Mouse (Mus musculus) adrenal gland, postnatal 14 days (tissue): ENCODE measurements at regions not wholly inside any gene's neighbourhood (a gene's known extent, or its start where the extent isn't known, plus 50 kb on each side); places are given as distances from the start of the nearest gene placed in this dataset.
"Not testable (repeated sequence)": the region's sequence is repeated elsewhere in the genome, so short reads cannot be mapped to it uniquely, and the experiment has no call there.

ENCODE experiments used
- DNase-seq: peaks from one replicate; pipeline ENCODE4 v3.0.0; 2021; ENCODE audit warnings: mixed read lengths

- DNase-seq, result no peak
Observed at GRCm38 (mm10) chr5:132933439-132933980, 390.4 kb upstream of the Auts2 start.

GRCm38 (mm10) chr5:132929955-132930354, 386.8 kb upstream of the Auts2 start:
- DNase-seq, result not testable (repeated sequence)

DNA sequence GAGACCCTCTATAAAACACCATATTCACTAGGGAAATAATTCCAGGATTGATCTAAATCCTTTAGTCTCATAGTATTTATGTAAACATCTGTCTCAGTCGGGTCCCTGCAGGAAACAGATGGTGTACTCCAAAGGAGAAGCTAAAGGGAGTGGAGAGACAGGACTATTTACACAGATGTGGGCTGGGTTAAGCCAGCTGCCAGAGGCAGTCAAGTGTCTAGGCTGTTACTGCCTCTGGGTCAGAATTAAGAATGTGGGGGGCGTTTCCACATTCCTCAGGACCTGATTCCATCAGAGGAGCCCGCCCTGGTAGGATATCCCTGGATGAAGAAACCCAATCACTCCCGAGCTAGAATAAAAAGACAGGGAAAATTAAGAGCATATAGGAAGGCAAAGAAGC, 380.2 kb upstream of the Auts2 start:
- DNase-seq, result no peak

DNA sequence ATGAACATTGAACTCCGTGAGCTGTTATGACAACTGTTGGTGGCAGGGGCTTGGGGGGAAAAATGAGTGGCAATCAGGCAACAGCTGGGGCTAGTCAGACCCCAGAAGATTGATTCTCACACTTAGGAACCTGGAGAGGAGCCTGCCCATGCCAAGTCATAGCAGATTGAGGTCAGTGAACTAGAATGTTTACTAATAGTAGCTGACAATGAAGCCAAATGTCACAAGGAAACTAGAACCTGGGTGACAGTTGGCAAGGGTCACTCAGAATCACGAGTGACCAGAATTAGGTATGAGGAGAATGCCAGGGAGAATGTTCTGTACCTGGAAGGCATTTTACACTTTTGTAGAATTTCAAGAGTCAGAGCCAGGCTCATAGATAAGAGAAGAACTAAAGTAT, 365.9 kb upstream of the Auts2 start:
- DNase-seq, result no peak

DNA sequence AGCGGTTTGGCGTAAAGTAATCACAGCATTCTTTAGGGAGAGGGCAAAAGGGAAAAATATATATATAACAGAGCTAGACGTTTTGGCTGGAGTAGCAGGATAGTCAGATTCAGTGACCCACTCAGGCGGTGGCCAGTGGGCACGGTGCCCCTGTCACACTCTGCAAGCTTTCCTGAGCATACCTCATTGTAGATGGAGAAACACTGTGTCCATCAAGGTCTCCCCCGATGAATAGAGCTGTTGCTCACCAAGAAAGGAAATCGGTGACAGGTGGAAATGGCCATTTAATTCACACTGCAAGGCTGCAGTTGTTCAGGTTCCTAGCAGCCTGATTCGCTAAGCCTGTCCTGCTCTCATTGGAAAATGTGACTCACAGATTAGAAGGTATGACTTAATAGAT, 365.1 kb upstream of the Auts2 start:
- DNase-seq, result no peak

DNA sequence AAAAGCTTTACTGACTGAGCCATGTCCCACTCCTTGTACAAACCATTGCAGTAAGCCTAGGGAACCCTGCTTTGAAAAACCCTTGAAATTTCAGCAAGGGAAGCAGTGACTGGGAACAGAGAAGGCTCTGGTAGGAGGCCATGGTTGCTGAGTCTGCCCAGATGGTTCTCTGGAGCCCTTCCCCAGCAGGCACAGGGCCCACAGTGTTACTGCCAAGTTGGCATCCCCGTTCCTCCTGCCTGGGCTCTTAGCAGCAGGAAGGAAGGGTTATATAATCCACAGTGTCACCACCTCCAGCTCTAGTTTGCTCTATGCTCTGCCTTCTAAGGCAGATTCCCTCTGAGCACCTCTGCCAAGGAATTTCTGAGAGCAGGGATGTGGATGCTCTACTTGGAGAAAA, 349.4 kb upstream of the Auts2 start:
- peak; percentile 63 for DNase-seq

GRCm38 (mm10) chr5:132884130-132884529, 341.0 kb upstream of the Auts2 start:
- no peak for DNase-seq

- no peak for DNase-seq
Observed at GRCm38 (mm10) chr5:132882291-132882690, 339.1 kb upstream of the Auts2 start.

- no peak for DNase-seq
Observed at GRCm38 (mm10) chr5:132881170-132881569, 338.0 kb upstream of the Auts2 start.

- no peak for DNase-seq
Observed at GRCm38 (mm10) chr5:132876336-132876840, 333.2 kb upstream of the Auts2 start.

GRCm38 (mm10) chr5:132858846-132859510, 315.8 kb upstream of the Auts2 start:
- no peak for DNase-seq

GRCm38 (mm10) chr5:132855619-132856510, 312.7 kb upstream of the Auts2 start:
- no peak for DNase-seq

DNA sequence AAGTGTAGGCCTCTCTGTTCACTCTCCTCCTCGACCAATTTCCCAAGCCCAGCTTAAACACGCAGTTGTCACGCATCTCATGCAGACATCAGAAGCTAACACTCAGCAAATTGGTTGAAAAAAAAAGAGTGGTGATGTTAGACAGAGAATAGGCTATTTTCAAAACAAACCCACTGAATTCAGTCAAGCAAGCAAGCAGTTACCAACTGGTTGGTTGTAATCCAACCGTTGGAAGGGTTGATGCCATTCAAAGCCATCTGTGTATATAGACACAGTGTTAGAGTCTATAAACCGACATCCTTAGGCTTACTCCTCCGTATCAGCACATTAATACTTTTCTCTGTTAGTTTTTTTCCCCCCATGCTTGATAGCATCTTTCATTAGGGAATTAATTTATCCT, 307.6 kb upstream of the Auts2 start:
- DNase-seq, result no peak

- no peak for DNase-seq
Observed at GRCm38 (mm10) chr5:132848086-132848485, 304.9 kb upstream of the Auts2 start.

DNA sequence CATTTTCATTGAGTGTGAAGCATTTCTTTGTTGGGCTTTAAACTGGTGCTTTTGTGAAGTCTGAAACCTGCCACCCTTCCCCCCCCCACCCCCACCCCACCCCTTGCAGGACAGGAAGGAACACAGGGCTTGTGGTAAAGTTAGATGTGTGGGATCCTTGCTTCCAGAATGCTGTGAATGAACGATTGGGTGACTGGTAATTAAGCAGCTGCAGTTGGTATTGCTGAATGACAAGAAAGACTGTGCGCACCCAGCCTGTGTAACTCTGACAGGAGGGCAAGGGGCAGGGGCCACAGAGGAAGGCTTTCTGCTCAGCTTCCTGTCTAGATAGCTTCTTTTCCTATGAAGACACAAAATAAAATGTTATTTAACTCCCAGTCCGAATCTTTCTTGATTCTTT, 300.1 kb upstream of the Auts2 start:
- no peak for DNase-seq

DNA sequence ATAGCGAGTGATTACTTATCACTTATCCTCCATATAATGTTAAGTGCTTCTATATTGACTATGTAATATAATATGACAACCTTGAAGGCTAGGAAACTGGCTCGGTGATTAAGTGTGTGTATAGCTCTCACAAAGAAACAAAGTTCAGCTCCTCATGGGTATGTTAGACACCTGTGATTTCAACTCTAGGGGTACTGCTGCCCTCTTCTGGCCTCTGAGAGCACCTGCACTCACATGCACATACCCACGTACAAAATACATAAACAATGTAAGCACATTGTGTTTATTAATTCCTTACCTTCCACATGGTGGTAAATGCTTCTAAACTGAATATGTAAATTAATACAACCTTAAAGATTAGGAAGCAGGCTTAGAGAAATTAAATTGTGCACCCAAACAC, 298.6 kb upstream of the Auts2 start:
- DNase-seq, result no peak

DNA sequence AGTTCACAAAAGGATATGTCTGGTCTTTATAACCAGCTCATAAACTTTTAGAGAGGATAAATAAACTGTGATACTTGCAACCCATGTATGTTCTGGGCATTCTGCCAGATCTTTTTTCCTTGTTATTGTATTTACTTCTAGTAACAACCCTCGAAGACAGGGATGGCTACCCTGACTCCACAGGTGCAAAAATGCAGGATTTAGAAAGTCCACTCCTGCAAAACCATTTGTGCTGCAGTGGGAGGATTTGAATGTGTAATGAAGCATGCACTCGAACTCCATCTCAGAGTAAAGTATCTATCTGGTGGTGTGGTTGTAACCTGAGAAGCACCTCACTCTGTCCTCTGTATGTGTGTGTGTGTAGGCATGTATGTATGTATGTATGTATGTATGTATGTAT, 294.3 kb upstream of the Auts2 start:
- DNase-seq, result no peak

DNA sequence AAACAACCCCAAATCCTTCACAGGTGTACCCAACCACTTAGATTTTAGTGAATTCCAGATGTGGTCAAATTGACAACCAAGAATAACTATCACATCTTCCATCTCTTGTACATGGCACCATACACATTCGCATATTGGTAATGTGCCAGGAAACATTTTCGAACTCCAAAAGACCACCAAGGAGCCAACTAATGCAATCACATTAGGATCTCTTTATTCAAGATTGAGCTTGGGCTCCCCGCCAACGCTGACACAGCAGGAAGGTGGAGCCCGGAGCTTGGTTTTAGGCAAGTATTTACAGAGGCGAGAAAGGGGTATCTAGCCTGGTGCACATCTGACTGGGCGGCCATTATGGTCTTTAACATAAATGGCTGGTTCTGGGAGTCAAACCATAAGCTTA, 285.8 kb upstream of the Auts2 start:
- DNase-seq, result no peak

DNA sequence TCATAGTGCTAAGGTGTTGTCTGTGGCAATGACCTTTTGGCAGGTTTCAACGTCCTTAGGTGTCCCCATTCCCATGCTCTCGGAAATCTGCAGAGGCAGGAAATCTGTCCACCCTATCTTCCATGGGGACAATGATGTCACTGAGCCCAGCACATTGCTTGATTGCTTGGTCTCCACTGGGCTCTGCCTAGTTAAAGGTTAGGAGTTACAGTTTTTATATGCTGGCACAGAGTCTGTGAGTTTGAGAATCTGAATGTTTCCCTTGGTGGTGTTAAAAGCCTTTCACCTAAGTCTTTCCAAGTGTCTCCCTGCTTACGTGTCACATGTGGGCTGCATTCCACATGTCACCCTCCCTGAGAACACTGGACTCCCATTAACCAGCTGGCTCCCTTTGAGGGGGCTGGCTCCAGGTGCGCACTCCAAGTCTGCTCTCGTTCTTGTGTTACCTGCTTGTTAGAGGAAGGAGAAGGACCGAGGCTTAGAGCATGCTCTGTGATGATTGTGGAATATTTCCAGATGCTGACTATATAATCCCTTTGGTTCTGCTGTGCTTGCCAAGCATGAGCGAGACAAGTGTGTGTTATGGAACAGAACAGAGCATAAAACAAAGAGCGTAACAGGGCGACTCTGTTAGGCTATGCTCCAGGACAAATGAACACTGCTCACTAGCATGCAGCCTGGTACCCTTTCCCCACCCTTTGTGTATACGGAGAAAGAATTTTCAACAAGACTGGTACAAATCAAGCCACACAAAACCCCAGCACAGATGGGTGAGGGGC, 284.6 kb upstream of the Auts2 start:
- no peak for DNase-seq

DNA sequence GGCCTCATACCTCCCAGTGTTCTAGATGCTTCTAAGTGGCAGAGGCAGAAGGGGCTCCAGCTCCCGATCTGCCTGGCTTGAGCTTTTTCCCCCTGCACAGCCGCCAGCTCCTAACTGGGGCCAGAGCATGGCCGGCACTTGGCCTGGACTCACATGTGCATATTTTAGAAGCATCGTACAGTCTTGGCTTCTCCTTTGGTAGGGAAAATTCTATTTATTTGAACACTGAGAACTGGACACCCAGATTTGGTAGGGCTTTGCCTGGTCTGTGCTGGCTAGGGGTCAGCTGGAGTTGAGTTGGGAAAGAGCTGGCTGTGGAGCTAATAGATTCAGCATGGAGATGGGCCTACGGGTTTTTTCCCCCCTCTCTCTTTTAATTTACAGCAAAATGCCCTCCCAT, 282.9 kb upstream of the Auts2 start:
- DNase-seq, result peak; percentile 5

GRCm38 (mm10) chr5:132817665-132818064, 274.5 kb upstream of the Auts2 start:
- no peak for DNase-seq

GRCm38 (mm10) chr5:132809181-132809580, 266.0 kb upstream of the Auts2 start:
- peak; percentile 42 for DNase-seq

DNA sequence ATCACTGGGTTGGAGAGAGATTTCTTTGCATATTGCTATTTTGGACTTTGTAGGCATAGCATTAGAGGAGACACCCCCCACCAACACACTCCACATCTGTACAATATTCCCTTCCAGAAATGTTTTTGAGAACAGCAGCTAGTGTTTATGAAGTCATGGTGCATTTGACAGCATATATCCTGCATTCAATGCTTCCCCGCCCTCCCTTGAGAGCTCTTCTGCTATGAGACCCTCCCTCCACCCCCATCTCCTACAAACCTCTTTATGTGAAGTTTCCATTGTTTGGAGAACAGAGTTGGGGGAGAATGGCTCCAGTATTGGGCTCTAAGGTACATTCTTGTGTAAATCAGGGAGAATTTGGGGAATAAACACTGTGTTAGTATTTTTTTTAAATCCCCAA, 252.9 kb upstream of the Auts2 start:
- no peak for DNase-seq
